Mouse (Mus musculus): ENCODE measurements around the gene Gsta4. TPM values are rescaled to one million over a fixed set of nuclear protein-coding genes. Genes with fewer than 3 reads are reported as not detected.
A peak's percentile ranks its signal among the peaks of the same experiment; 100 is the strongest.
"Not testable (repeated sequence)": the region's sequence is repeated elsewhere in the genome, so short reads cannot be mapped to it uniquely, and the experiment has no call there.

Gene Gsta4
- polyA plus RNA-seq, 1 experiment from 2014 or later = 784 TPM

GRCm38 (mm10) chr9:78212341-78213049 is 29.9 kb downstream of the Gsta4 start:
- H3K4me1 ChIP-seq (ENCODE audit: control insufficient read depth, insufficient read depth, low read length) = peaks cover 6% of the 10 kb centered on the region
- ATAC-seq (ENCODE audit: insufficient read depth, low FRiP score) = peak; percentile 92
- no peak overlapping the region for H3K9ac ChIP-seq (ENCODE audit: low read length)
- no peaks in the 10 kb centered on the region; the same call in 1 of the 2 replicates for H3K9me3 ChIP-seq (replicated peaks; ENCODE audit: control insufficient read depth, low read length)
- no peak overlapping the region for H3K4me3 ChIP-seq (replicated peaks; ENCODE audit: low read length)
- H3K27ac ChIP-seq (ENCODE audit: low read length) = peak overlapping the region; percentile 90
- H3K36me3 ChIP-seq (ENCODE audit: control insufficient read depth, insufficient read depth, low read length) = no peaks in the 10 kb centered on the region
- no peak overlapping the region for H3K4me2 ChIP-seq (ENCODE audit: low read depth, low read length)
- 49% methylated on average over 7 of the region's 7 CpGs for WGBS
- no peaks in the 10 kb centered on the region for H3K27me3 ChIP-seq (ENCODE audit: control insufficient read depth, insufficient read depth, low read length)

- 47% methylated on average over 4 of the region's 4 CpGs for WGBS
- Histone ChIP-seq H3K4me3 (replicated peaks; ENCODE audit: low read length) (no peak overlapping the region), H3K4me2 (ENCODE audit: low read depth, low read length) (no peak overlapping the region), H3K27me3 (ENCODE audit: control insufficient read depth, insufficient read depth, low read length) (no peaks in the 10 kb centered on the region), H3K9ac (ENCODE audit: low read length) (no peak overlapping the region), H3K4me1 (ENCODE audit: control insufficient read depth, insufficient read depth, low read length) (peaks cover 6% of the 10 kb centered on the region), H3K27ac (ENCODE audit: low read length) (peak overlapping the region; percentile 68), H3K36me3 (ENCODE audit: control insufficient read depth, insufficient read depth, low read length) (no peaks in the 10 kb centered on the region), H3K9me3 (replicated peaks; ENCODE audit: control insufficient read depth, low read length) (no peaks in the 10 kb centered on the region; the same call in 1 of the 2 replicates)
- ATAC-seq (ENCODE audit: insufficient read depth, low FRiP score) = peak; percentile 78
Measured at GRCm38 (mm10) chr9:78217074-78217473, 34.5 kb downstream of the Gsta4 start.

- no peaks in the 10 kb centered on the region for H3K9me3 ChIP-seq (replicated peaks; ENCODE audit: control insufficient read depth, low read length)
- H3K27me3 ChIP-seq (ENCODE audit: control insufficient read depth, insufficient read depth, low read length) = no peaks in the 10 kb centered on the region
- H3K9ac ChIP-seq (ENCODE audit: low read length) = no peak overlapping the region
- no peaks in the 10 kb centered on the region for H3K36me3 ChIP-seq (ENCODE audit: control insufficient read depth, insufficient read depth, low read length)
- H3K4me1 ChIP-seq (ENCODE audit: control insufficient read depth, insufficient read depth, low read length) = no peaks in the 10 kb centered on the region
- no peak overlapping the region for H3K27ac ChIP-seq (ENCODE audit: low read length)
- H3K4me2 ChIP-seq (ENCODE audit: low read depth, low read length) = no peak overlapping the region
- H3K4me3 ChIP-seq (replicated peaks; ENCODE audit: low read length) = no peak overlapping the region
- no peak for ATAC-seq (ENCODE audit: insufficient read depth, low FRiP score)
- WGBS = 54% methylated on average over 8 of the region's 8 CpGs
Measured at GRCm38 (mm10) chr9:78222616-78223015, 40.0 kb downstream of the Gsta4 start.

- no peak for ATAC-seq (ENCODE audit: insufficient read depth, low FRiP score)
- Histone ChIP-seq H3K27ac (ENCODE audit: low read length) (no peak overlapping the region), H3K9me3 (replicated peaks; ENCODE audit: control insufficient read depth, low read length) (no peaks in the 10 kb centered on the region), H3K27me3 (ENCODE audit: control insufficient read depth, insufficient read depth, low read length) (no peaks in the 10 kb centered on the region), H3K4me1 (ENCODE audit: control insufficient read depth, insufficient read depth, low read length) (no peaks in the 10 kb centered on the region), H3K4me3 (replicated peaks; ENCODE audit: low read length) (no peak overlapping the region), H3K9ac (ENCODE audit: low read length) (no peak overlapping the region), H3K4me2 (ENCODE audit: low read depth, low read length) (no peak overlapping the region), H3K36me3 (ENCODE audit: control insufficient read depth, insufficient read depth, low read length) (no peaks in the 10 kb centered on the region)
- WGBS = 64% methylated on average over 10 of the region's 10 CpGs
Measured at GRCm38 (mm10) chr9:78223221-78223902, 40.8 kb downstream of the Gsta4 start.

- no peak overlapping the region for H3K9ac ChIP-seq (ENCODE audit: low read length)
- H3K9me3 ChIP-seq (replicated peaks; ENCODE audit: control insufficient read depth, low read length) = no peaks in the 10 kb centered on the region
- no peak overlapping the region for H3K4me3 ChIP-seq (replicated peaks; ENCODE audit: low read length)
- 91% methylated on average over 2 of the region's 2 CpGs for WGBS
- no peak overlapping the region for H3K4me2 ChIP-seq (ENCODE audit: low read depth, low read length)
- no peak for ATAC-seq (ENCODE audit: insufficient read depth, low FRiP score)
- H3K27ac ChIP-seq (ENCODE audit: low read length) = no peak overlapping the region
- no peaks in the 10 kb centered on the region for H3K36me3 ChIP-seq (ENCODE audit: control insufficient read depth, insufficient read depth, low read length)
- no peaks in the 10 kb centered on the region for H3K4me1 ChIP-seq (ENCODE audit: control insufficient read depth, insufficient read depth, low read length)
- H3K27me3 ChIP-seq (ENCODE audit: control insufficient read depth, insufficient read depth, low read length) = no peaks in the 10 kb centered on the region
Measured at GRCm38 (mm10) chr9:78224418-78224817, 41.8 kb downstream of the Gsta4 start.

GRCm38 (mm10) chr9:78225304-78225703 is 42.7 kb downstream of the Gsta4 start:
- Histone ChIP-seq H3K27ac (ENCODE audit: low read length) (no peak overlapping the region), H3K9me3 (replicated peaks; ENCODE audit: control insufficient read depth, low read length) (no peaks in the 10 kb centered on the region), H3K36me3 (ENCODE audit: control insufficient read depth, insufficient read depth, low read length) (no peaks in the 10 kb centered on the region), H3K4me1 (ENCODE audit: control insufficient read depth, insufficient read depth, low read length) (no peaks in the 10 kb centered on the region), H3K27me3 (ENCODE audit: control insufficient read depth, insufficient read depth, low read length) (no peaks in the 10 kb centered on the region), H3K4me2 (ENCODE audit: low read depth, low read length) (no peak overlapping the region), H3K9ac (ENCODE audit: low read length) (no peak overlapping the region), H3K4me3 (replicated peaks; ENCODE audit: low read length) (no peak overlapping the region)
- no peak for ATAC-seq (ENCODE audit: insufficient read depth, low FRiP score)
- 73% methylated on average over 11 of the region's 11 CpGs for WGBS

- no peak for ATAC-seq (ENCODE audit: insufficient read depth, low FRiP score)
- H3K4me3 ChIP-seq (replicated peaks; ENCODE audit: low read length) = no peak overlapping the region
- H3K9me3 ChIP-seq (replicated peaks; ENCODE audit: control insufficient read depth, low read length) = no peaks in the 10 kb centered on the region
- H3K27ac ChIP-seq (ENCODE audit: low read length) = no peak overlapping the region
- no peaks in the 10 kb centered on the region for H3K4me1 ChIP-seq (ENCODE audit: control insufficient read depth, insufficient read depth, low read length)
- H3K36me3 ChIP-seq (ENCODE audit: control insufficient read depth, insufficient read depth, low read length) = no peaks in the 10 kb centered on the region
- no peak overlapping the region for H3K9ac ChIP-seq (ENCODE audit: low read length)
- no peaks in the 10 kb centered on the region for H3K27me3 ChIP-seq (ENCODE audit: control insufficient read depth, insufficient read depth, low read length)
- WGBS = 86% methylated on average over 2 of the region's 2 CpGs
- no peak overlapping the region for H3K4me2 ChIP-seq (ENCODE audit: low read depth, low read length)
Measured at GRCm38 (mm10) chr9:78228122-78228521, 45.5 kb downstream of the Gsta4 start.

GRCm38 (mm10) chr9:78229658-78230057 is 47.1 kb downstream of the Gsta4 start:
- H3K4me2 ChIP-seq (ENCODE audit: low read depth, low read length); H3K4me1 ChIP-seq (ENCODE audit: control insufficient read depth, insufficient read depth, low read length); H3K9ac ChIP-seq (ENCODE audit: low read length); H3K4me3 ChIP-seq (replicated peaks; ENCODE audit: low read length); H3K27me3 ChIP-seq (ENCODE audit: control insufficient read depth, insufficient read depth, low read length); H3K9me3 ChIP-seq (replicated peaks; ENCODE audit: control insufficient read depth, low read length); H3K36me3 ChIP-seq (ENCODE audit: control insufficient read depth, insufficient read depth, low read length): not testable (repeated sequence)
- H3K27ac ChIP-seq (ENCODE audit: low read length) = peak overlapping the region; percentile 67
- ATAC-seq (ENCODE audit: insufficient read depth, low FRiP score) = peak; percentile 66; the same call in 1 of the 2 replicates
- 43% methylated on average over 3 of the region's 3 CpGs for WGBS

- 0 out of 2 replicates have a peak, but pooled peaks have one; percentile 49 for ATAC-seq (ENCODE audit: insufficient read depth, low FRiP score)
- H3K9ac ChIP-seq (ENCODE audit: low read length) = not testable (repeated sequence)
- peak within 1 kb of the TSS; percentile 67 for H3K27ac ChIP-seq (ENCODE audit: low read length)
Measured at GRCm38 (mm10) chr9:78230461-78230860, 47.9 kb downstream of the Gsta4 start, which contains the start of gene Gsta1. TSS of gene Gsta1 (plus strand) at chr9:78230656.

More at GRCm38 (mm10) chr9:78230461-78230860, 47.9 kb downstream of the Gsta4 start, which contains the start of gene Gsta1:
- not testable (repeated sequence) for H3K4me1 ChIP-seq (ENCODE audit: control insufficient read depth, insufficient read depth, low read length); H3K4me3 ChIP-seq (replicated peaks; ENCODE audit: low read length); H3K36me3 ChIP-seq (ENCODE audit: control insufficient read depth, insufficient read depth, low read length); H3K4me2 ChIP-seq (ENCODE audit: low read depth, low read length); H3K9me3 ChIP-seq (replicated peaks; ENCODE audit: control insufficient read depth, low read length); H3K27me3 ChIP-seq (ENCODE audit: control insufficient read depth, insufficient read depth, low read length)
- WGBS = 66% methylated on average over 1 of the region's 3 CpGs

All from stomach, embryonic 16.5 days (tissue).